Mouse (Mus musculus) cerebellum, adult 2 months (tissue): ENCODE data around the gene Pik3r2.

Experiments
- CTCF ChIP-seq: fragments of 200-500 bp; IDR thresholded peaks from 2 replicates; pipeline ENCODE4 v1.5.1; 2011; ENCODE audit warnings: low read depth, mild to moderate bottlenecking, control low read depth, low read length, moderate library complexity, borderline replicate concordance; ENCODE audit not compliant: insufficient read depth
- POLR2A ChIP-seq: fragments of 200-500 bp; IDR thresholded peaks from 2 replicates; pipeline ENCODE4 v1.6.1; 2011; ENCODE audit warnings: low read length, control low read depth, borderline replicate concordance; ENCODE audit not compliant: insufficient read depth

- no peak for TF ChIP-seq CTCF
- TF ChIP-seq POLR2A: no peak
These were observed 16.2 kb downstream of the Pik3r2 start for GRCm38 (mm10) chr8:70760350-70760749.
